In the genomic region with DNA sequence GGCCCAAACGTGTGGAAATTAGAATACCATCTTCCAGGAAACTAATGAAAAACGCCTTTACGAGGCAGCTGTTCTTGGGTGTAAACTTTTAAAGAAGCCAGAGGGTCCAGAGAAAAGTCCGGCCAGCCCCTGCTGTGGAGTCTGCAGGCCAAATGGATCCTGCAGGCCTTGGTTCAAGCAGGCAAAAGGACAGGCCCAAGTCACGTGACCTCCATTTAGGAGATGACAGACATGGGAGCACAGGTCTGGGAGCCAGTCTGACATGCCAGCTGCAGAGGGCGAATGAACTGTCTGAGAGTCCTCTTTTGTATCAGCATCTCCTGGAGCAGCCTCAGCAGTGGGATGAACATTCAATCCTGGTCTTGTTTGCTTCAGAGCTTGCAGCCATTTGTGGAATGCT, we compare ENCODE assay signal across 20 mouse cellular contexts. TPM values are rescaled to one million over a fixed set of nuclear protein-coding genes. Genes with fewer than 3 reads are reported as not detected.
A peak's percentile ranks its signal among the peaks of the same experiment; 100 is the strongest.
DNase-seq lines count a peak whose midpoint lies in the region; ATAC-seq and TF ChIP-seq lines count a peak whose summit lies in the region.
"Had no signal": no experiment of that assay in that cellular context is flagged by ENCODE, and none has a peak within 500 bp of the region (broad histone marks: within the 10 kb centered on the region; RNA-seq: fewer than 3 reads in every experiment).

No protein-coding gene starts in this region.

- no peak overlapping the region for H3K9ac ChIP-seq in heart, postnatal 0 days (replicated peaks; ENCODE audit: low read depth, low read length)
- H3K9ac ChIP-seq in heart, adult 2 months (ENCODE audit: low read depth, low read length) = no peak overlapping the region
- H3K9ac ChIP-seq in limb, embryonic 14.5 days (ENCODE audit: low read depth, low read length, severe bottlenecking) = no peak overlapping the region
- H3K9ac ChIP-seq in stomach, postnatal 0 days (ENCODE audit: low read length) = no peak overlapping the region
- H3K9ac ChIP-seq: embryonic facial prominence, embryonic 15.5 days; forebrain, embryonic 15.5 days; heart, embryonic 13.5 days; hindbrain, embryonic 13.5 days had no signal

- H3K9me3 ChIP-seq in heart, postnatal 0 days (replicated peaks; ENCODE audit: control insufficient read depth, low read length) = no peaks in the 10 kb centered on the region
- H3K9me3 ChIP-seq in limb, embryonic 14.5 days (ENCODE audit: control insufficient read depth, low read length) = no peaks in the 10 kb centered on the region
- no peaks in the 10 kb centered on the region for H3K9me3 ChIP-seq in stomach, postnatal 0 days (ENCODE audit: control insufficient read depth, low read length)
- H3K9me3 ChIP-seq: embryonic facial prominence, embryonic 15.5 days; forebrain, embryonic 10.5 days; forebrain, embryonic 15.5 days; heart, embryonic 13.5 days; hindbrain, embryonic 13.5 days had no signal

- peak overlapping the region; percentile 71 for H3K27ac ChIP-seq in gastrocnemius, adult 2 months
- 0 out of 2 replicates have a peak overlapping the region, but pooled peaks have one; percentile 3 for H3K27ac ChIP-seq in heart, postnatal 0 days (ENCODE audit: low read depth)
- no peak overlapping the region; the same call in 1 of the 2 replicates for H3K27ac ChIP-seq in heart, adult 2 months
- 0 out of 2 replicates have a peak overlapping the region, but pooled peaks have one; percentile 2 for H3K27ac ChIP-seq in limb, embryonic 14.5 days (replicated peaks; ENCODE audit: low read depth, low read length)
- peak overlapping the region; percentile 56 for H3K27ac ChIP-seq in stomach, postnatal 0 days (replicated peaks)
- H3K27ac ChIP-seq: embryonic facial prominence, embryonic 15.5 days; forebrain, embryonic 10.5 days; forebrain, embryonic 15.5 days; heart, embryonic 13.5 days; hindbrain, embryonic 13.5 days had no signal

- no peak for TF ChIP-seq POLR2A in heart, adult 2 months (IDR thresholded peaks at IDR 0.05; ENCODE audit: insufficient read depth, low read depth, low read length)
- no peak for TF ChIP-seq POLR2A in limb, embryonic 14.5 days (IDR thresholded peaks at IDR 0.05; ENCODE audit: borderline replicate concordance, extremely low read depth, insufficient read depth, insufficient read length)

- no peak for TF ChIP-seq CTCF in gastrocnemius, adult 2 months (IDR thresholded peaks at IDR 0.05)
- no peak for TF ChIP-seq CTCF in heart, postnatal 0 days (IDR thresholded peaks at IDR 0.05; ENCODE audit: low read depth)
- TF ChIP-seq CTCF in heart, adult 2 months (IDR thresholded peaks at IDR 0.05) = no peak
- no peak for TF ChIP-seq CTCF in stomach, postnatal 0 days (IDR thresholded peaks at IDR 0.05; ENCODE audit: low read depth)

- no peak overlapping the region for H3K4me2 ChIP-seq in heart, postnatal 0 days (ENCODE audit: low read depth, low read length)
- no peak overlapping the region for H3K4me2 ChIP-seq in limb, embryonic 14.5 days (replicated peaks; ENCODE audit: low read depth, low read length, severe bottlenecking)
- no peak overlapping the region for H3K4me2 ChIP-seq in stomach, postnatal 0 days (replicated peaks; ENCODE audit: low read depth)
- H3K4me2 ChIP-seq: embryonic facial prominence, embryonic 15.5 days; forebrain, embryonic 15.5 days; heart, embryonic 13.5 days; hindbrain, embryonic 13.5 days had no signal

- no peaks in the 10 kb centered on the region for H3K4me1 ChIP-seq in heart, postnatal 0 days (ENCODE audit: control insufficient read depth, insufficient read depth)
- H3K4me1 ChIP-seq in heart, adult 2 months (ENCODE audit: control insufficient read depth, insufficient read depth, low read length) = peaks cover 3% of the 10 kb centered on the region
- H3K4me1 ChIP-seq in limb, embryonic 14.5 days (ENCODE audit: control insufficient read depth, insufficient read depth, low read length) = peaks cover 30% of the 10 kb centered on the region
- H3K4me1 ChIP-seq in stomach, postnatal 0 days (replicated peaks; ENCODE audit: control insufficient read depth, insufficient read depth) = no peaks in the 10 kb centered on the region
- H3K4me1 ChIP-seq: forebrain, embryonic 10.5 days; forebrain, embryonic 15.5 days; hindbrain, embryonic 13.5 days had no signal

- peak; percentile 27 for DNase-seq in gastrocnemius, adult 2 months
- no peak for DNase-seq in gastrocnemius, postnatal 36 days
- no peak for DNase-seq in heart, postnatal 0 days (ENCODE audit: low spot score)
- DNase-seq in heart, adult 2 months = no peak
- no peak for DNase-seq in limb, embryonic 14.5 days (ENCODE audit: low spot score)
- no peak for DNase-seq in stomach, postnatal 0 days (ENCODE audit: low spot score)
- no peak for DNase-seq in urinary bladder, postnatal 4 days (ENCODE audit: low spot score in 2 of 2)
- no peak for DNase-seq in thymus, postnatal 25 days
- DNase-seq: adrenal gland, adult 2 months; adrenal gland, postnatal 25 days; cerebellum, adult 18-20 months; cerebellum, adult 9-11 months; cerebellum, postnatal 36 days had no signal

- no peaks in the 10 kb centered on the region for H3K79me2 ChIP-seq in heart, adult 2 months (replicated peaks; ENCODE audit: control insufficient read depth, insufficient read depth, low read length)

- H3K4me3 ChIP-seq in gastrocnemius, adult 2 months = no peak overlapping the region
- H3K4me3 ChIP-seq in heart, postnatal 0 days (ENCODE audit: low read depth, low read length) = no peak overlapping the region
- H3K4me3 ChIP-seq in heart, adult 2 months = no peak overlapping the region
- no peak overlapping the region for H3K4me3 ChIP-seq in limb, embryonic 14.5 days (replicated peaks; ENCODE audit: low read length)
- no peak overlapping the region for H3K4me3 ChIP-seq in stomach, postnatal 0 days (ENCODE audit: low read depth, low read length)
- H3K4me3 ChIP-seq: embryonic facial prominence, embryonic 15.5 days; erythroblast, embryonic 14.5 days; forebrain, embryonic 10.5 days; forebrain, embryonic 15.5 days; heart, embryonic 13.5 days; hindbrain, embryonic 13.5 days had no signal

- intact Hi-C loops in gastrocnemius, adult 2 months (cut with DNase I) = no loop called here
- intact Hi-C loops in gastrocnemius, postnatal 36 days (cut with DNase I) = no loop called here
- intact Hi-C loops in heart, adult 2 months (cut with DNase I) = no loop called here

- TF ChIP-seq EP300 in heart, postnatal 0 days (IDR thresholded peaks at IDR 0.05; ENCODE audit: low read depth) = no peak
- TF ChIP-seq EP300 in heart, adult 2 months (IDR thresholded peaks at IDR 0.05; ENCODE audit: insufficient read depth, low read depth, low read length) = no peak
- TF ChIP-seq EP300 in stomach, postnatal 0 days (optimal IDR thresholded peaks at IDR 0.05) = no peak

- H3K27me3 ChIP-seq in heart, postnatal 0 days (ENCODE audit: control insufficient read depth, insufficient read depth, low read length) = no peaks in the 10 kb centered on the region
- no peaks in the 10 kb centered on the region for H3K27me3 ChIP-seq in heart, adult 2 months (ENCODE audit: control insufficient read depth, insufficient read depth, low read length)
- no peaks in the 10 kb centered on the region for H3K27me3 ChIP-seq in limb, embryonic 14.5 days (ENCODE audit: control insufficient read depth, insufficient read depth, low read length)
- H3K27me3 ChIP-seq in stomach, postnatal 0 days (ENCODE audit: control insufficient read depth, insufficient read depth, low read length) = no peaks in the 10 kb centered on the region
- H3K27me3 ChIP-seq: embryonic facial prominence, embryonic 15.5 days; forebrain, embryonic 15.5 days; heart, embryonic 13.5 days; hindbrain, embryonic 13.5 days had no signal

- H3K36me3 ChIP-seq in heart, postnatal 0 days (replicated peaks; ENCODE audit: control insufficient read depth, insufficient read depth, low read length) = no peaks in the 10 kb centered on the region
- no peaks in the 10 kb centered on the region for H3K36me3 ChIP-seq in heart, adult 2 months (ENCODE audit: control insufficient read depth, insufficient read depth, low read length)
- no peaks in the 10 kb centered on the region for H3K36me3 ChIP-seq in limb, embryonic 14.5 days (ENCODE audit: control insufficient read depth, insufficient read depth, low read length)
- no peaks in the 10 kb centered on the region for H3K36me3 ChIP-seq in stomach, postnatal 0 days (ENCODE audit: control insufficient read depth, insufficient read depth, low read length)
- H3K36me3 ChIP-seq: embryonic facial prominence, embryonic 15.5 days; forebrain, embryonic 10.5 days; forebrain, embryonic 15.5 days; heart, embryonic 13.5 days; hindbrain, embryonic 13.5 days had no signal

- ATAC-seq in heart, postnatal 0 days (ENCODE audit: insufficient read depth, low read depth) = no peak
- no peak for ATAC-seq in limb, embryonic 14.5 days (ENCODE audit: low FRiP score, low read depth)
- no peak for ATAC-seq in stomach, postnatal 0 days (ENCODE audit: low FRiP score, low TSS enrichment)
- ATAC-seq: forebrain, embryonic 15.5 days; intestine, embryonic 16.5 days had no signal

- WGBS in heart, postnatal 0 days = 84% methylated on average over 6 of the region's 6 CpGs
- 73% methylated on average over 6 of the region's 6 CpGs for WGBS in heart, adult 2 months
- WGBS in limb, embryonic 14.5 days = 37% methylated on average over 6 of the region's 6 CpGs
- WGBS in stomach, postnatal 0 days = 68% methylated on average over 6 of the region's 6 CpGs

RNA-seq across cellular contexts. Expression of a gene that starts 58.0 kb away (rescaled TPM):
- total RNA-seq in gastrocnemius, adult 2 months (2021) = 10 to 100 TPM; 15.9 to 20.9 TPM
- total RNA-seq in gastrocnemius, postnatal 36 days (2021) = 10 to 100 TPM; 35.4 to 46.1 TPM
- 97.4 and 129 TPM in 2 replicates for total RNA-seq in heart, postnatal 0 days (2014; rRNA removed; ENCODE audit: low replicate concordance)
- polyA plus RNA-seq in heart, postnatal 0 days (2015; fragmentation: Nextera tagmentation; extraction: Ambion mirVana) = 40.6 and 41.9 TPM in 2 replicates
- 10 to 100 TPM; 16.0 to 22.9 TPM for total RNA-seq in heart, adult 2 months (2021)
- polyA plus RNA-seq in heart, adult 2 months (2012; rRNA removed) = 15.7 and 17.2 TPM in 2 replicates
- polyA plus RNA-seq in limb, embryonic 14.5 days (2012; rRNA removed) = 298 and 304 TPM in 2 replicates
- polyA plus RNA-seq in limb, embryonic 14.5 days (2014; fragmentation: Nextera tagmentation; extraction: Ambion mirVana) = 256 and 260 TPM in 2 replicates
- polyA plus RNA-seq in stomach, postnatal 0 days (2015; fragmentation: Nextera tagmentation; extraction: Ambion mirVana) = 68.7 and 69.2 TPM in 2 replicates
